Mouse (Mus musculus): ENCODE measurements around the gene Bola1. TPM values are rescaled to one million over a fixed set of nuclear protein-coding genes. Genes with fewer than 3 reads are reported as not detected.
A peak's percentile ranks its signal among the peaks of the same experiment; 100 is the strongest.
"Not testable (repeated sequence)": the region's sequence is repeated elsewhere in the genome, so short reads cannot be mapped to it uniquely, and the experiment has no call there.

Bola1 gene
- polyA plus RNA-seq, 1 experiment from 2014 or later, result 60.7 TPM

DNA sequence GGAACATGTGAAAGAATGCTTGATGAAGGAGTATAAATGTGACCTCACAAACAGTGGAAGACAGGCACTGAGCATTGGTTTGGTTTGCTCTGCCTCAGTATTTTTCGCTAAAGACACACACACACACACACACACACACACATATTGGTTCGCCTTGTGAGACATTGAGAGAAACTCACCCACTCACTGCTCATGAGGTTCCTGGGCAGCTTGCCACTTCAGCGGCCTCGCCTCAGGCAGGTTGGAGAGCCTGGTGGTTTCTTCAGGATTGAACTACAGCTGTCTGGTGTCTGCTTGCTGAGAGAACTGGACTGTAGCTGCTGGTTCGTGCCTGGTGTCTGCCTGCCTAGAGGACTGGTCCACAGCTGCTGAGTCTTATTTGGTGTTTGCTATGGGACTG, 40.7 kb upstream of the Bola1 start:
- no peak for ATAC-seq
- no peaks in the 10 kb centered on the region for H3K27me3 ChIP-seq (replicated peaks)
- H3K9me3 ChIP-seq, result no peaks in the 10 kb centered on the region
- no peak overlapping the region for H3K4me3 ChIP-seq (replicated peaks)
- no peak overlapping the region for H3K9ac ChIP-seq
- WGBS, result 88% methylated on average over 5 of the region's 5 CpGs
- no peak overlapping the region for H3K27ac ChIP-seq
- no peaks in the 10 kb centered on the region for H3K36me3 ChIP-seq
- no peak overlapping the region for H3K4me2 ChIP-seq (replicated peaks)
- H3K4me1 ChIP-seq (replicated peaks), result peaks cover 16% of the 10 kb centered on the region

DNA sequence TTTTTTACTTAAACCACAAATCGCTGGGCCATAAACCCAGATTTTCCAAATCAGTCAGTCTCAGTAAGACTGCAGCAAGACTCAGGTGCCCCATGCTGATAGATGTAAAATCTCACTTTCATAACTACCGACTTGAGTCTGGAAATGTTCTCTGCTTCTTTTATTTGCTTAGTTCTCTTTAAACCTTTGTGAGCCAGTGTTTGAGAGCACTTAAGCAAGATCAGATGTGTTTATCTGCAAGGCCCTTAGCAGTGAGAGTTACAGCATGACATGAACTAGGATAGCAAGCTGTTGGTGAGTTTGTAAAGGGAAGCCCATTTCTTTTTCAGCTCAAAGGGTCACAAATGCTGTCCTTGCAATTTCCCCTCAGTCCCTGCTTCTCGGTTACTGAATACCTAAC, 37.7 kb upstream of the Bola1 start:
- no peaks in the 10 kb centered on the region for H3K36me3 ChIP-seq

DNA sequence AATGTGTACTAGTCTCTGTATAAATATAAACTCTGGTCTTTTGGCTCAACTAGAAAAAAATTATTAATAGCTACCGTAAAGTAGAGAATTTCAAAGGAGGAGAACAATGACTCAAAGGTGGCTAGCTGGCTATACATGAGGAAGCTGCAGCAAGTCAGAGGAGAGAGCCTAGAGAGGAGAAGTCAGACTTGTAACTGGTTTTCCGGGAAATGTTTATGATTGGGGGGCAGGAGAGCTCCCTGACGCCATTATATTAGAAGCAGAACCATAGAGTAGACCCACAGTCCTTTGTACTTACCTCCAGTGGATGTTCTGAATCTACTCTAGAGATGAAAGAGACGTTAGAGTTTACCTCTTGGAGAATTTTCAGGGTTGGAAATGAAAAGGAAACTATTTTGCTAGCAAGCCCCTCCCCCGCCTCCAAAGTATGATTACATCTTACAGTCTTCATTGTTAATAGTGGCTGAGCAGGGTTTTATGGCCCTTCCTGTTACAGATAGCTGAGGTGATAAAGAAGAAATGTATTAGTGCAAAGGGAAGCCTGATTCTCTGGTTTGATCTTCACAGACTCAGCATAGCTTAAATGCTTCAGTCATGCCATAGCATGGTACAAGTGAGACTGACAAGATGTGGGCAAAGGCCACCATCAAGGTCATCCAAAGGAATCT, 36.6 kb upstream of the Bola1 start:
- Histone ChIP-seq H3K27ac (peak overlapping the region; percentile 20; the same call in 1 of the 2 replicates), H3K4me3 (replicated peaks) (no peak overlapping the region), H3K27me3 (replicated peaks) (no peaks in the 10 kb centered on the region), H3K4me2 (replicated peaks) (peak overlapping the region; percentile 1), H3K9me3 (no peaks in the 10 kb centered on the region), H3K9ac (no peak overlapping the region), H3K4me1 (replicated peaks) (peaks cover 4% of the 10 kb centered on the region; the same call in 1 of the 2 replicates), H3K36me3 (no peaks in the 10 kb centered on the region)
- WGBS, result 41% methylated on average over 5 of the region's 5 CpGs
- ATAC-seq, result peak; percentile 72

More for the DNA sequence above, 37.7 kb upstream of the Bola1 start:
- Histone ChIP-seq H3K4me1 (replicated peaks) (peaks cover 10% of the 10 kb centered on the region; the same call in 1 of the 2 replicates), H3K27me3 (replicated peaks) (no peaks in the 10 kb centered on the region), H3K4me3 (replicated peaks) (no peak overlapping the region), H3K9me3 (no peaks in the 10 kb centered on the region), H3K27ac (no peak overlapping the region), H3K4me2 (replicated peaks) (no peak overlapping the region), H3K9ac (no peak overlapping the region)
- WGBS, result 72% methylated on average over 3 of the region's 3 CpGs
- no peak for ATAC-seq

DNA sequence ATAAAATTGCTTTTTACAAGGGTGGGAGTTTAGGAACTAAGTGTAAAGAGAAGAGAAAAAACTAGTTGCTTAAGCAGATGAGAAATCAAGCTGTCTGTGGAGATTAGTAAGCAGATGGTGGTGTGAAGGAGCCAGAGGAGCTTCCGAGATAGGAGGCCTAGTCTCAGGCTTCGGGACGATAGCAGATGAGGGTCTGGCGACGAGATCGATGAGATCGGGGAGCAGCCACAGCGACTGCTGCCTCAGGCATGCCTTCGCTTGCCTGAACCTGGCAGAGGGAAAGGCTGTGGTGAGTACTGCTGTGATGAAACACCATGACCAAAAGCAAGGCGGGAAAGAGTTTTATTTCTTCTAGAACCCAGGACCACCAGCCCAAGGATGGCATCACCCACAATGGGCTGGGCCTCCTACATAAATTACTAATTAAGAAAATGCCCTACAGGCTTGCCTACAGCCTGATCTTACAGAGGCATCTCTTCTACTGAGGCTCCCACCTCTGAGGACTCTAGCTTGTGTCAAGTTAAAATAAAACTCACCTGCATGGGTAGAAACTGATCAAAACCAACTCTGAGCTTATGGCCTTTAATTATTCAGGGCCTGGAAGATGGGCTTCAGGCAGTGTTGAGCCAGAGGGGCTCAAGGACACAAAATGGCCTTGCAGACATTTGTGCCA, 35.3 kb upstream of the Bola1 start:
- peak; percentile 44; the same call in 1 of the 2 replicates for ATAC-seq
- no peak overlapping the region for H3K4me3 ChIP-seq (replicated peaks)
- peaks cover 9% of the 10 kb centered on the region; the same call in 1 of the 2 replicates for H3K4me1 ChIP-seq (replicated peaks)
- H3K27ac ChIP-seq, result no peak overlapping the region
- no peaks in the 10 kb centered on the region for H3K36me3 ChIP-seq
- no peaks in the 10 kb centered on the region for H3K27me3 ChIP-seq (replicated peaks)
- no peak overlapping the region for H3K4me2 ChIP-seq (replicated peaks)
- WGBS, result 50% methylated on average over 10 of the region's 10 CpGs
- H3K9ac ChIP-seq, result no peak overlapping the region
- no peaks in the 10 kb centered on the region for H3K9me3 ChIP-seq

DNA sequence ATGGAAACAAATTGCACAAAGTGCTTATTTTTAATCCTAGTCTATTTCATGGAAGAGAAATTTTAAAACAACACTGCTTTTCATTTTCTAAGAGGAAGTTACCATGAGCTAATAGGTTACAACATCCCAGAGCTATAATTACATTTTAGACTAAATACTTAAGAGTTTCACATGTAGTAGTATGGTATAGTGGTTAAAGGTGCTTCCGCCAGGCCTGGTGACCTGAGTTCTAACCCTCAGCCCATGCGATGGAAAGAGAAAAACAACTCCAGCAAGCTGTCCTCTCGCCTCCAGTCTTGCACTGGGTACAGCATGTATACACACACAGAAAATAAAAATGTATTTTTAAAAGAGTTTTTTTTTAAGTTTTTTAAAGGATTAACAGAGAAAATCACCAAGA, 32.3 kb upstream of the Bola1 start:
- Histone ChIP-seq H3K4me2 (replicated peaks) (no peak overlapping the region), H3K9me3 (no peaks in the 10 kb centered on the region), H3K4me1 (replicated peaks) (peaks cover 11% of the 10 kb centered on the region; the same call in 1 of the 2 replicates), H3K27me3 (replicated peaks) (no peaks in the 10 kb centered on the region), H3K9ac (no peak overlapping the region), H3K27ac (no peak overlapping the region), H3K36me3 (no peaks in the 10 kb centered on the region), H3K4me3 (replicated peaks) (no peak overlapping the region)
- 85% methylated on average over 3 of the region's 3 CpGs for WGBS
- ATAC-seq, result no peak

DNA sequence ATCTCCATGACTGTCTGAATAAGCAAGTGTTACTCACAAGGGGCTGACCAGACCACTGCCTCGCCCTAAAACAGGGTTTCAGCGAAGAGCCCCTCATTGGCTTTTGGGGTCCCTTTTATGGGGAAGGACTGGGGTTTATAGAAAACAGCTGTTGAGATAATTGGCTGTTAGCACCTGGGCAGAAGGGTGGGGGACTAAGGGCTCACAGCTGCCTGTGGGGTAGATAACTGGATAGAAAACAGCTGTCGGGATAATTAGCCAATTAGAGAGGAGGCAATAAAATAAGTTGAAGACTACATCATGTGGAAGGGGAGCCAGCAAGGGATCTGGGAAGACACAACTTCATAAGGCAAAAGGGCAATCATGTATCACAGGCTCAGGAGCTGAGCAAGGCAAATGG, 31.4 kb upstream of the Bola1 start:
- no peaks in the 10 kb centered on the region for H3K27me3 ChIP-seq (replicated peaks)
- H3K4me1 ChIP-seq (replicated peaks), result peaks cover 9% of the 10 kb centered on the region; the same call in 1 of the 2 replicates
- H3K9ac ChIP-seq, result no peak overlapping the region
- H3K27ac ChIP-seq, result no peak overlapping the region
- no peak overlapping the region for H3K4me3 ChIP-seq (replicated peaks)
- H3K36me3 ChIP-seq, result no peaks in the 10 kb centered on the region
- no peak overlapping the region for H3K4me2 ChIP-seq (replicated peaks)
- no peak for ATAC-seq
- no peaks in the 10 kb centered on the region for H3K9me3 ChIP-seq
- 61% methylated on average over 3 of the region's 3 CpGs for WGBS

DNA sequence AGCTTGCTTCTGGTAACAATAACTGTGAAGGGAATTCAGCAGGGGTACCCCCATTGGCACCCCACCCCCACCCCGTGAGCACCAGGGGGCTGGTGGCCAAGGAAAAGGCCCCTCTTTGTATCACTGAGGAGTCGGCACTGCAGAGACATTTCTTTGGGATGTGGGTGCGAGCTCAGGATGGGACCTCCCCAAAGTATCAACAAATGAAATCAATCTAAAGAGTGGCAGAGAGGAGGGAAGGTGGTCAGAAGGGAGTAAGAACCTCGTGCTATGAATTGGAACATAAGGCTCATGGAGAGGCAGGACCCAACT, 29.5 kb upstream of the Bola1 start:
- Histone ChIP-seq H3K36me3 (no peaks in the 10 kb centered on the region), H3K4me1 (replicated peaks) (peaks cover 13% of the 10 kb centered on the region), H3K9me3 (no peaks in the 10 kb centered on the region), H3K27ac (no peak overlapping the region), H3K27me3 (replicated peaks) (no peaks in the 10 kb centered on the region), H3K4me2 (replicated peaks) (peak overlapping the region; percentile 56), H3K9ac (no peak overlapping the region), H3K4me3 (replicated peaks) (peak overlapping the region; percentile 0; the same call in 1 of the 2 replicates)
- ATAC-seq, result no peak
- WGBS, result 43% methylated on average over 4 of the region's 4 CpGs

DNA sequence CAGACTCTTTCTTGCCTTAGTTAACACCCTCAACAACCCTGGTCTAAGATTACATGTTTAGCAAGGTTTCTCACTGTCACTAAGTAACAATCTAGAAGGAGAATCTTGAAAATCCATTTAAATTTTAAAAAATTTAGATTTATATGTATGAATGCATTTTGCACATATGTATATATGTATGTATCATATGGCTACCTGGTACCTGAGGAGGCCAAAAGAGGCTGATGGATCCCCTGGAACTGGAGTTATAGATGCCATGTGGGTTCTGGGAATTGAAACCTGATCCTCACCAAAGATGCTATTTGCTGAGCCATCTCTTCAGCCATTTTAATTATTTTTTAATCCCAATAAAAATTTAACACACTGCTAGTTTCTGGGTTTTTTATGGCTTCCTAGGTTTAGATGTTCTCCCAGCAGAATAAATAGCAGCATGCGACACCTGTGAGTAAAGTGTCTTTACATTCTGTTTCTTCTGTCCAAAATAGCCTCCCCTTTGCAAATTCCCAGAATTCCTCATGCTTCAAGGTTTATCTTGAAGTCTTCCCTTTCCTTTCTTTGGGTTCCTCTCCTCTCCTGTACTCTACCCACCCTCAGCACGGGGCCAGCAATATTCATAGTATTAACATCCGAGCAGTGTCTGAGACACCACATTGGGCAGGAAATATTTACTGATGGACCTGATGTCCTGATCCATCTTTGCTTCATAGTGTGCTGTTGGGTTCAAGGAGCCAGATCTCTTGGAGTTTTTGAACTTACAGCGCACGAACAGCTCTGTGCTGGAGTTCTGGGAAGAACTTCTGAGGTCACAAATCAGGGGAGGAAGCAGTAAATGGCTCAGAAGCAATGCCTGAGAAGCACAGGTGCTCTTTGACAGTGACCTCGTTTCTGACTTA, 28.9 kb upstream of the Bola1 start:
- H3K4me1 ChIP-seq (replicated peaks), result peaks cover 18% of the 10 kb centered on the region
- no peaks in the 10 kb centered on the region for H3K27me3 ChIP-seq (replicated peaks)
- no peak overlapping the region for H3K27ac ChIP-seq
- no peak for ATAC-seq
- H3K9me3 ChIP-seq, result no peaks in the 10 kb centered on the region
- no peaks in the 10 kb centered on the region for H3K36me3 ChIP-seq
- 25% methylated on average over 6 of the region's 6 CpGs for whole genome bisulfite sequencing
- peak overlapping the region; percentile 45; the same call in 1 of the 2 replicates for H3K9ac ChIP-seq
- H3K4me3 ChIP-seq (replicated peaks), result peak overlapping the region; percentile 43
- H3K4me2 ChIP-seq (replicated peaks), result peak overlapping the region; percentile 56

DNA sequence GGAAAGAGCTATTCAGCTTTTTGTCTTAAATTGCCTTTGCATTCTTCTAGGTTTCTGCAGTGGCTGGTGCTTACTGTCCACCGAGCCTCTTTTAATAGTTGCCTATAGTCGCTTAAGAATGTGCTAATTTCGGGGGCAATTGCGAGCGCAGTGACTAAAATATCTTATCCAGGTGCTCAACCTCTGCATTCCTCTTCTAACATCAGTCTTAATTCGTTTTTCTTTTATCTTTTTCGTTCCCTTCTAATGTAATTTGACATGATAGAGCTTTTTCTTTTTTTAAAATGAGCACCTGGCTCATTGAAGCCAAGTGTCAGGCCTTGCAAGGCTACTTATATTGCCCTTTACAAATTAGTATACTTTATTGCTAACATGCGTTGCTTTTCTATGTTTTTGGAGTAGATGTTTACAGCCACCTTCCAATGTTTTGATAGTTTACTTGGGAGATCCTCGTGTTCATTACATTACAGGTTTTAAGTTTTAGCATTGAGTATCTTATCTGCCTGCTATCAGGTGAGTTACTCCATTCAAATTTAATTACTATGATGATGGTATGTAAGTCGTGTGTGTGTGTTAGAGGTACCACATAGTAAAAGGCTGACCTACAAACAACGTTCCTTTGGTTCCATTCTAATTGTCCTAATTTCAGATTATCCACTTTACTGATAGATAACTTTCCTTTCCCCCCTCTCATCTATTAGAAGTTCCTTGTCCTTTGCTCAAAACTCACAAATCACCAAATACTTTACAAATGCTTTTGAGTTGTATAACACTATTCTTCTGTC, 28.0 kb upstream of the Bola1 start:
- Histone ChIP-seq H3K4me2 (replicated peaks) (peak overlapping the region; percentile 56), H3K4me1 (replicated peaks) (peaks cover 18% of the 10 kb centered on the region), H3K9ac (peak overlapping the region; percentile 45), H3K9me3 (no peaks in the 10 kb centered on the region), H3K27me3 (replicated peaks) (no peaks in the 10 kb centered on the region), H3K27ac (peak overlapping the region; percentile 58; the same call in 1 of the 2 replicates), H3K36me3 (no peaks in the 10 kb centered on the region), H3K4me3 (replicated peaks) (peak overlapping the region; percentile 43)
- 4% methylated on average over 11 of the region's 11 CpGs for WGBS
- no peak for ATAC-seq

DNA sequence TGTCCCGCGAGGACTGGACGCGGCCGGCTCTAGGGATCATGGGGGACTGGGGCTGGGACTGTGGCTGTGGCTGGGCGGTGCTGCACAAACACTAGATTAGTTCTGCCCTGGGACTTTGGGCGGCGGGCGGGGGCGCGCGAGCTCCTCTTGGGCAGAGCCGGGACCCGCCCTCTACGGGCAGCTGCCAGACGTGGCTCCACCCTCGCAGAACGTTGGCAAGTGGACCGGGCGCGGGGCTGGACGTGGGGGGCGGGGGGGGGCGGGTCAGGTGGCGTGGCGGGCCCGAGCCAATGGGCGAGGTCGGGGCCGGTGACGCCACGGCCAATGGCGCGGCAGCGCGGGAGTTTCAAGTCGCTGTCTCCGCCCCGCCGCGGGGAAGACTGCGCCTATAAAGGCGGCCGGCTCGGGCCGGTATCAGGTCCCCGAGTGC, 26.9 kb upstream of the Bola1 start, which contains the start of gene Hist2h3c1:
Gene Hist2h3c1 (plus strand): TSS at position 259 of the 430 bp plus-strand sequence.
- peak; percentile 93 for ATAC-seq
- peaks cover 18% of the 10 kb centered on the region for H3K4me1 ChIP-seq (replicated peaks)
- peak within 1 kb of the TSS; percentile 45 for H3K9ac ChIP-seq
- H3K4me2 ChIP-seq (replicated peaks), result peak within 1 kb of the TSS; percentile 56
- H3K4me3 ChIP-seq (replicated peaks), result peak within 1 kb of the TSS; percentile 43
- not testable (repeated sequence) for H3K9me3 ChIP-seq; H3K36me3 ChIP-seq; H3K27me3 ChIP-seq (replicated peaks)
- H3K27ac ChIP-seq, result peak within 1 kb of the TSS; percentile 60; the same call in 1 of the 2 replicates
- 0% methylated on average over 13 of the region's 47 CpGs for WGBS

DNA sequence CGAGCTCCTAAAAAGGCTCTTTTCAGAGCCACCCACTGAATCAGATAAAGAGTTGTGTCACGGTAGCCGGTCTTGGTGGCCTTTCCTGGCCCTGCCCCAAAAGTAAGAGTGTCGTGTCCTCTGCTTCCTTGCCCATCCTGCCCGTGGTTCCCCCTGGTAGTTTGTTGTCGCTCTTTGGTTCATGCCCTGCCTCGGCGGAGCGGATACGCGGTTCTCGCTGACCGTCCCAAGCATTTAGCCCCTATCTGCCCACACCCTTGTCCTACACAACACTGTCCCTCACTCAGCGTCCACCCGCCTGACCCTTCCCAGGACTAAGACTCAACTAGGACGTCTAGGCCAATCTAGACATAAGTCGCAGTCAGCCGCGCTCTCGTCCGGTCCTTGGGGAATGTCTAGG, 26.5 kb upstream of the Bola1 start:
- Histone ChIP-seq H3K4me2 (replicated peaks) (0 out of 2 replicates have a peak overlapping the region, but pooled peaks have one; percentile 35), H3K4me3 (replicated peaks) (peak overlapping the region; percentile 28; the same call in 1 of the 2 replicates), H3K4me1 (replicated peaks) (peaks cover 18% of the 10 kb centered on the region), H3K27ac (0 out of 2 replicates have a peak overlapping the region, but pooled peaks have one; percentile 60)
- not testable (repeated sequence) for H3K36me3 ChIP-seq; ATAC-seq; H3K27me3 ChIP-seq (replicated peaks); H3K9ac ChIP-seq; H3K9me3 ChIP-seq
- WGBS, result 0% methylated on average over 10 of the region's 21 CpGs
